Mouse (Mus musculus): ENCODE measurements around the gene Ttll11.
A peak's percentile ranks its signal among the peaks of the same experiment; 100 is the strongest.

Gene Ttll11

GRCm38 (mm10) chr2:35731671-35732449, 247.9 kb downstream of the Ttll11 start:
- DNase-seq (ENCODE audit: low read depth in 1 of 2, low spot score in 2 of 2): peak; percentile 62 to 72

- DNase-seq (ENCODE audit: low read depth in 1 of 2, low spot score in 2 of 2): no peak
Measured at GRCm38 (mm10) chr2:35729077-35730065, 250.3 kb downstream of the Ttll11 start.

GRCm38 (mm10) chr2:35728633-35729032, 251.1 kb downstream of the Ttll11 start:
- DNase-seq (ENCODE audit: low read depth in 1 of 2, low spot score in 2 of 2): no peak

- DNase-seq (ENCODE audit: low read depth in 1 of 2, low spot score in 2 of 2): no peak
Measured at GRCm38 (mm10) chr2:35723691-35724090, 256.0 kb downstream of the Ttll11 start.

GRCm38 (mm10) chr2:35723267-35723666, 256.4 kb downstream of the Ttll11 start:
- DNase-seq (ENCODE audit: low read depth in 1 of 2, low spot score in 2 of 2): no peak

- no peak for DNase-seq (ENCODE audit: low read depth in 1 of 2, low spot score in 2 of 2)
Measured at GRCm38 (mm10) chr2:35722821-35723220, 256.9 kb downstream of the Ttll11 start.

- no peak for DNase-seq (ENCODE audit: low read depth in 1 of 2, low spot score in 2 of 2)
Measured at GRCm38 (mm10) chr2:35720956-35721355, 258.8 kb downstream of the Ttll11 start.

GRCm38 (mm10) chr2:35720550-35720949, 259.2 kb downstream of the Ttll11 start:
- no peak for DNase-seq (ENCODE audit: low read depth in 1 of 2, low spot score in 2 of 2)

GRCm38 (mm10) chr2:35720104-35720503, 259.6 kb downstream of the Ttll11 start:
- no peak for DNase-seq (ENCODE audit: low read depth in 1 of 2, low spot score in 2 of 2)

- DNase-seq (ENCODE audit: low read depth in 1 of 2, low spot score in 2 of 2): no peak
Measured at GRCm38 (mm10) chr2:35719230-35720005, 260.3 kb downstream of the Ttll11 start.

GRCm38 (mm10) chr2:35718662-35719061, 261.1 kb downstream of the Ttll11 start:
- DNase-seq (ENCODE audit: low read depth in 1 of 2, low spot score in 2 of 2): no peak

GRCm38 (mm10) chr2:35718003-35718500, 261.7 kb downstream of the Ttll11 start:
- DNase-seq (ENCODE audit: low read depth in 1 of 2, low spot score in 2 of 2): no peak

GRCm38 (mm10) chr2:35716175-35716574, 263.5 kb downstream of the Ttll11 start:
- DNase-seq (ENCODE audit: low read depth in 1 of 2, low spot score in 2 of 2): no peak

- no peak for DNase-seq (ENCODE audit: low read depth in 1 of 2, low spot score in 2 of 2)
Measured at GRCm38 (mm10) chr2:35715485-35715884, 264.2 kb downstream of the Ttll11 start.

GRCm38 (mm10) chr2:35714742-35715167, 265.0 kb downstream of the Ttll11 start:
- DNase-seq (ENCODE audit: low read depth in 1 of 2, low spot score in 2 of 2): no peak

GRCm38 (mm10) chr2:35713460-35713859, 266.3 kb downstream of the Ttll11 start:
- DNase-seq (ENCODE audit: low read depth in 1 of 2, low spot score in 2 of 2): no peak

- DNase-seq (ENCODE audit: low read depth in 1 of 2, low spot score in 2 of 2): no peak
Measured at GRCm38 (mm10) chr2:35712611-35713010, 267.1 kb downstream of the Ttll11 start.

GRCm38 (mm10) chr2:35703241-35703640, 276.5 kb downstream of the Ttll11 start:
- DNase-seq (ENCODE audit: low read depth in 1 of 2, low spot score in 2 of 2): no peak

- no peak for DNase-seq (ENCODE audit: low read depth in 1 of 2, low spot score in 2 of 2)
Measured at GRCm38 (mm10) chr2:35702608-35703007, 277.1 kb downstream of the Ttll11 start.

- no peak for DNase-seq (ENCODE audit: low read depth in 1 of 2, low spot score in 2 of 2)
Measured at GRCm38 (mm10) chr2:35702001-35702400, 277.7 kb downstream of the Ttll11 start.
